9 mouse cellular contexts compared by ENCODE assay signal in genomic region chr6:24721317-24722099, GRCm38 (mm10). TPM values are rescaled to one million over a fixed set of nuclear protein-coding genes. Genes with fewer than 3 reads are reported as not detected.
A peak's percentile ranks its signal among the peaks of the same experiment; 100 is the strongest.
DNase-seq lines count a peak whose midpoint lies in the region; ATAC-seq and TF ChIP-seq lines count a peak whose summit lies in the region.
"Had no signal": no experiment of that assay in that cellular context is flagged by ENCODE, and none has a peak within 500 bp of the region (broad histone marks: within the 10 kb centered on the region; RNA-seq: fewer than 3 reads in every experiment).

No protein-coding gene starts in this region.

- no peak for TF ChIP-seq POLR2A in kidney, adult 2 months (IDR thresholded peaks at IDR 0.05; ENCODE audit: low read depth, low read length)

- no peaks in the 10 kb centered on the region for H3K27me3 ChIP-seq in kidney, adult 2 months (replicated peaks; ENCODE audit: control insufficient read depth, insufficient read depth, low read length)
- no peaks in the 10 kb centered on the region for H3K27me3 ChIP-seq in kidney, embryonic 15.5 days
- H3K27me3 ChIP-seq: neural tube, embryonic 12.5 days had no signal

- no peak overlapping the region for H3K4me2 ChIP-seq in kidney, embryonic 15.5 days
- H3K4me2 ChIP-seq: neural tube, embryonic 12.5 days had no signal

- no peak overlapping the region for H3K9ac ChIP-seq in kidney, embryonic 15.5 days
- no peak overlapping the region for H3K9ac ChIP-seq in ES-E14 (ENCODE audit: insufficient read depth, low read depth, low read length, poor library complexity, severe bottlenecking)
- H3K9ac ChIP-seq: neural tube, embryonic 12.5 days had no signal

- H3K27ac ChIP-seq in kidney, adult 2 months (ENCODE audit: insufficient read depth, low read depth, low read length): no peak overlapping the region
- H3K27ac ChIP-seq in kidney, embryonic 15.5 days: no peak overlapping the region
- H3K27ac ChIP-seq in ES-E14 (ENCODE audit: insufficient read depth, low read depth, low read length, poor library complexity, severe bottlenecking): no peak overlapping the region
- H3K27ac ChIP-seq: neural tube, embryonic 12.5 days had no signal

- peak; percentile 47 for DNase-seq in kidney, adult 2 months
- DNase-seq in ES-E14 (ENCODE audit: low read depth, low spot score): peak; percentile 19
- peak; percentile 14 for DNase-seq in c-Kit-positive CD71-negative TER-119-negative erythroid progenitor cells, embryonic 14.5 days (ENCODE audit: low read depth)
- peak; percentile 54 for DNase-seq in forelimb bud, embryonic 11.5 days (ENCODE audit: low read depth, low spot score)
- DNase-seq in layer of hippocampus, adult 11-12 months (ENCODE audit: low spot score): peak; percentile 48
- peak; percentile 57 for DNase-seq in mesoderm, embryonic 11.5 days (ENCODE audit: low read depth, low spot score)
- DNase-seq in urinary bladder, postnatal 10 days (ENCODE audit: low spot score): no peak

- no peaks in the 10 kb centered on the region; the same call in 1 of the 2 replicates for H3K4me1 ChIP-seq in kidney, adult 2 months (ENCODE audit: control insufficient read depth, insufficient read depth, low read length)
- no peaks in the 10 kb centered on the region for H3K4me1 ChIP-seq in kidney, embryonic 15.5 days
- no peaks in the 10 kb centered on the region for H3K4me1 ChIP-seq in ES-E14 (ENCODE audit: control insufficient read depth in 2 of 2, insufficient read depth in 2 of 2, low read length in 2 of 2, poor library complexity in 1 of 2)
- H3K4me1 ChIP-seq: neural tube, embryonic 12.5 days had no signal

- no peaks in the 10 kb centered on the region for H3K36me3 ChIP-seq in kidney, adult 2 months (ENCODE audit: control insufficient read depth, insufficient read depth, low read length)
- H3K36me3 ChIP-seq in kidney, embryonic 15.5 days: no peaks in the 10 kb centered on the region
- H3K36me3 ChIP-seq in ES-E14 (ENCODE audit: control insufficient read depth, insufficient read depth, low read length, poor library complexity, severe bottlenecking): no peaks in the 10 kb centered on the region
- H3K36me3 ChIP-seq: neural tube, embryonic 12.5 days had no signal

- H3K4me3 ChIP-seq in kidney, adult 2 months (ENCODE audit: insufficient read depth, low read depth, low read length): no peak overlapping the region
- no peak overlapping the region for H3K4me3 ChIP-seq in kidney, embryonic 15.5 days (replicated peaks)
- no peak overlapping the region for H3K4me3 ChIP-seq in ES-E14 (ENCODE audit: insufficient read depth in 1 of 2, low read depth in 1 of 2, low read length in 2 of 2, poor library complexity in 1 of 2, severe bottlenecking in 1 of 2)
- H3K4me3 ChIP-seq: neural tube, embryonic 12.5 days had no signal

- 24% methylated on average over 13 of the region's 13 CpGs for WGBS in kidney, adult 2 months
- WGBS in kidney, embryonic 15.5 days: 31% methylated on average over 13 of the region's 13 CpGs

- no peak for ATAC-seq in kidney, embryonic 15.5 days (replicated peaks; ENCODE audit: low FRiP score)

- peak; percentile 46 for TF ChIP-seq CTCF in kidney, adult 2 months (conservative IDR thresholded peaks at IDR 0.05; ENCODE audit: insufficient read depth, insufficient read length, low read depth, low read length)

- in situ Hi-C loops in ES-E14 (cut with MboI; ENCODE audit: low sequenced_read_pairs in 2 of 2, unreplicated experiment in 2 of 2): no loop called here

- no peaks in the 10 kb centered on the region for H3K9me3 ChIP-seq in kidney, embryonic 15.5 days (replicated peaks)
- H3K9me3 ChIP-seq in ES-E14 (ENCODE audit: control insufficient read depth, insufficient read depth, low read depth, low read length): no peaks in the 10 kb centered on the region
- H3K9me3 ChIP-seq: neural tube, embryonic 12.5 days had no signal

TF ChIP-seq in ES-E14, 5 proteins besides CTCF, POLR2A, EP300 and RAD21:
- no peak for TF ChIP-seq MAFK (IDR thresholded peaks at IDR 0.05; ENCODE audit: insufficient read depth, low read depth, low read length)
- TF ChIP-seq ZNF384 (IDR thresholded peaks at IDR 0.05; ENCODE audit: low read depth, low read length): no peak
- TF ChIP-seq HCFC1 (IDR thresholded peaks at IDR 0.05; ENCODE audit: borderline replicate concordance, insufficient read depth, low read length): no peak
- TF ChIP-seq ZC3H11A (IDR thresholded peaks at IDR 0.05; ENCODE audit: borderline replicate concordance, low read depth, low read length): peak; percentile 53; the same call in 1 of the 2 replicates

RNA-seq across cellular contexts. Expression of gene Hyal6, which starts 11.5 kb away (rescaled TPM):
- polyA plus RNA-seq in kidney, adult 2 months (2012; rRNA removed): not detected in 2 replicates
- polyA plus RNA-seq in kidney, embryonic 15.5 days (2015; fragmentation: Nextera tagmentation; extraction: Ambion mirVana): not detected in 2 replicates
- not detected in 2 replicates for total RNA-seq in ES-E14 (2012; rRNA removed)
- polyA plus RNA-seq: neural tube, embryonic 12.5 days had no signal

RNA-seq across cellular contexts. Expression of gene Hyal4, which starts 26.6 kb away (rescaled TPM):
- polyA plus RNA-seq in kidney, adult 2 months (2012; rRNA removed): not detected in 2 replicates
- polyA plus RNA-seq in kidney, embryonic 15.5 days (2015; fragmentation: Nextera tagmentation; extraction: Ambion mirVana): not detected in 2 replicates
- total RNA-seq in ES-E14 (2012; rRNA removed): not detected in 2 replicates
- polyA plus RNA-seq: neural tube, embryonic 12.5 days had no signal

RNA-seq across cellular contexts. Expression of gene Wasl, which starts 56.7 kb away (rescaled TPM):
- 39.3 and 73.3 TPM in 2 replicates for polyA plus RNA-seq in kidney, adult 2 months (2012; rRNA removed)
- 77.7 and 87.6 TPM in 2 replicates for polyA plus RNA-seq in kidney, embryonic 15.5 days (2015; fragmentation: Nextera tagmentation; extraction: Ambion mirVana)
- total RNA-seq in ES-E14 (2012; rRNA removed): 18.5 and 20.3 TPM in 2 replicates
